Mouse (Mus musculus) T-helper 2 cell (primary cell): ENCODE data around the gene Srek1ip1.

Experiments used
- in situ Hi-C: fragments of 300-600 bp; cut with MboI, MseI; formaldehyde crosslinking; loops from one replicate; pipeline ENCODE4 v1.15.1; 2025; ENCODE audit warnings: high pct_unique_total_duplicates

Gene Srek1ip1

GRCm38 (mm10) chr13:104792184-104792583 is at the start of gene Srek1ip1:
Gene Srek1ip1, plus strand, starts transcription at chr13:104792484.
- in situ Hi-C loops, result loop anchor here (25.0 kb wide), 2 partner anchors 180 to 505 kb away; partner anchors contain the start of gene Adamts6

- in situ Hi-C loops, result no loop called here
Measured at GRCm38 (mm10) chr13:104742866-104743265, 49.4 kb upstream of the Srek1ip1 start.

GRCm38 (mm10) chr13:104747032-104747431 is 45.3 kb upstream of the Srek1ip1 start:
- in situ Hi-C loops, result no loop called here

- in situ Hi-C loops, result no loop called here
Measured at GRCm38 (mm10) chr13:104759381-104759780, 32.9 kb upstream of the Srek1ip1 start.

- in situ Hi-C loops, result no loop called here
Measured at GRCm38 (mm10) chr13:104762401-104762800, 29.9 kb upstream of the Srek1ip1 start.

GRCm38 (mm10) chr13:104763193-104763592 is 29.1 kb upstream of the Srek1ip1 start:
- in situ Hi-C loops, result no loop called here

GRCm38 (mm10) chr13:104779104-104779670 is 13.1 kb upstream of the Srek1ip1 start:
- in situ Hi-C loops, result loop anchor here (25.0 kb wide), 2 partner anchors 167 to 492 kb away; partner anchors contain the start of gene Adamts6

GRCm38 (mm10) chr13:104787260-104787659 is 5.0 kb upstream of the Srek1ip1 start:
- in situ Hi-C loops, result loop anchor here (25.0 kb wide), 2 partner anchors 175 to 500 kb away; partner anchors contain the start of gene Adamts6

- in situ Hi-C loops, result loop anchor here (25.0 kb wide), 2 partner anchors 177 to 502 kb away; partner anchors contain the start of gene Adamts6
Measured at GRCm38 (mm10) chr13:104789663-104790062, 2.6 kb upstream of the Srek1ip1 start.

- in situ Hi-C loops, result loop anchor here (25.0 kb wide), 2 partner anchors 182 to 507 kb away; partner anchors contain the start of gene Adamts6
Measured at GRCm38 (mm10) chr13:104794421-104794820, 2.1 kb downstream of the Srek1ip1 start.

- in situ Hi-C loops, result loop anchor here (25.0 kb wide), 2 partner anchors 187 to 512 kb away; partner anchors contain the start of gene Adamts6
Measured at GRCm38 (mm10) chr13:104799067-104799466, 6.8 kb downstream of the Srek1ip1 start.

- in situ Hi-C loops, result loop anchor here (25.0 kb wide), 2 partner anchors 187 to 512 kb away; partner anchors contain the start of gene Adamts6
Measured at GRCm38 (mm10) chr13:104799566-104800182, 7.4 kb downstream of the Srek1ip1 start.

- in situ Hi-C loops, result no loop called here
Measured at GRCm38 (mm10) chr13:104805681-104806080, 13.4 kb downstream of the Srek1ip1 start.

- in situ Hi-C loops, result loop anchor here (5.0 kb wide), 1 partner anchor 106 kb away; no protein-coding TSS in a partner anchor
Measured at GRCm38 (mm10) chr13:104816270-104816634, 24.0 kb downstream of the Srek1ip1 start.

GRCm38 (mm10) chr13:104816635-104817571 is 24.6 kb downstream of the Srek1ip1 start, which contains the start of gene Cwc27:
Gene Cwc27, minus strand, starts transcription at chr13:104817142.
- in situ Hi-C loops, result loop anchor here (5.0 kb wide), 1 partner anchor 105 kb away; no protein-coding TSS in a partner anchor

- in situ Hi-C loops, result loop anchor here (5.0 kb wide), 1 partner anchor 105 kb away; no protein-coding TSS in a partner anchor
Measured at GRCm38 (mm10) chr13:104817696-104818095, 25.4 kb downstream of the Srek1ip1 start.

- in situ Hi-C loops, result no loop called here
Measured at GRCm38 (mm10) chr13:104821192-104821591, 28.9 kb downstream of the Srek1ip1 start.

GRCm38 (mm10) chr13:104821908-104822307 is 29.6 kb downstream of the Srek1ip1 start:
- in situ Hi-C loops, result no loop called here

GRCm38 (mm10) chr13:104822411-104822838 is 30.1 kb downstream of the Srek1ip1 start:
- in situ Hi-C loops, result no loop called here

- in situ Hi-C loops, result no loop called here
Measured at GRCm38 (mm10) chr13:104825470-104825869, 33.2 kb downstream of the Srek1ip1 start.

- in situ Hi-C loops, result no loop called here
Measured at GRCm38 (mm10) chr13:104832811-104833210, 40.5 kb downstream of the Srek1ip1 start.
